Mouse (Mus musculus) CH12F3 (cell line): ENCODE data around the gene Nlrp6.

ENCODE experiments used
- in situ Hi-C: fragments of 300-500 bp; cut with MboI; formaldehyde crosslinking; loops from 2 replicates; pipeline ENCODE4 v1.14.3; 2020; ENCODE audit warnings: low sequenced_read_pairs

Nlrp6 gene

GRCm38 (mm10) chr7:140912293-140912692, 8.4 kb upstream of the Nlrp6 start:
- in situ Hi-C loops = no loop called here

GRCm38 (mm10) chr7:140912846-140913482, 7.7 kb upstream of the Nlrp6 start:
- in situ Hi-C loops = no loop called here

GRCm38 (mm10) chr7:140914031-140914690, 6.5 kb upstream of the Nlrp6 start:
- in situ Hi-C loops = no loop called here

GRCm38 (mm10) chr7:140919911-140920310, 791 bp upstream of the Nlrp6 start:
- in situ Hi-C loops = no loop called here

GRCm38 (mm10) chr7:140921225-140921975, 698 bp downstream of the Nlrp6 start:
- in situ Hi-C loops = no loop called here

- in situ Hi-C loops = no loop called here
Measured at GRCm38 (mm10) chr7:140922398-140923069, 1.8 kb downstream of the Nlrp6 start.

GRCm38 (mm10) chr7:140923070-140923775, 2.5 kb downstream of the Nlrp6 start:
- in situ Hi-C loops = no loop called here

- in situ Hi-C loops = no loop called here
Measured at GRCm38 (mm10) chr7:140927181-140927580, 6.5 kb downstream of the Nlrp6 start.

GRCm38 (mm10) chr7:140938436-140938835, 17.7 kb downstream of the Nlrp6 start:
- in situ Hi-C loops = no loop called here

GRCm38 (mm10) chr7:140938896-140939295, 18.2 kb downstream of the Nlrp6 start:
- in situ Hi-C loops = no loop called here

GRCm38 (mm10) chr7:140939669-140940171, 19.0 kb downstream of the Nlrp6 start:
- in situ Hi-C loops = no loop called here

GRCm38 (mm10) chr7:140941222-140942051, 20.7 kb downstream of the Nlrp6 start, which contains the start of gene Pgghg:
Pgghg (plus strand) TSS chr7:140941391.
- in situ Hi-C loops = no loop called here

GRCm38 (mm10) chr7:140942341-140942740, 21.6 kb downstream of the Nlrp6 start:
- in situ Hi-C loops = no loop called here

- in situ Hi-C loops = no loop called here
Measured at GRCm38 (mm10) chr7:140942811-140943210, 22.1 kb downstream of the Nlrp6 start.

- in situ Hi-C loops = no loop called here
Measured at GRCm38 (mm10) chr7:140943356-140943755, 22.7 kb downstream of the Nlrp6 start.

GRCm38 (mm10) chr7:140944236-140944635, 23.5 kb downstream of the Nlrp6 start:
- in situ Hi-C loops = no loop called here

GRCm38 (mm10) chr7:140945247-140945646, 24.5 kb downstream of the Nlrp6 start:
- in situ Hi-C loops = no loop called here

GRCm38 (mm10) chr7:140946311-140946710, 25.6 kb downstream of the Nlrp6 start:
- in situ Hi-C loops = no loop called here

- in situ Hi-C loops = no loop called here
Measured at GRCm38 (mm10) chr7:140946980-140947379, 26.3 kb downstream of the Nlrp6 start.

- in situ Hi-C loops = no loop called here
Measured at GRCm38 (mm10) chr7:140948161-140948560, 27.5 kb downstream of the Nlrp6 start.
